ENCODE assay signal across 16 mouse cellular contexts in the genomic region with DNA sequence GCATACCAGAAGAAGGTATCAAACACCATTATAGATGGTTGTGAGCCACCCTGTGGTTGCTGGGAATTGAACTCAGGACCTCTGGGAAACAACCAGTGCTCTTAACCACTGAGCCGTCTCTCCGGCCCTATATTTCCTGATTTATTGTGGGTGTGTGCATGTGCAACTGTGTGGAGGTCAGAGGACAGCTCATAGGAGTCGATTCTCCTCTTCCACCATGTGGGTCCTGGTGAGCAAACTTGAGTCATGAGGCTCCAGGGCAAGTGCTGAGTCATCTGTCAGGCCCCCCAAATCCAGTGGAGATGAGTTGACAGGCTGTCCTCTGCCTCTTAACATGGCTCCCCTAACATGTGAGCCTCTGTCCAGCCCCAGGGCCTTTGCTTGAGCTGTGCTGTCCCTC. TPM values are rescaled to one million over a fixed set of nuclear protein-coding genes. Genes with fewer than 3 reads are reported as not detected.
DNase-seq lines count a peak whose midpoint lies in the region; ATAC-seq and TF ChIP-seq lines count a peak whose summit lies in the region.
"Had no signal": no experiment of that assay in that cellular context is flagged by ENCODE, and none has a peak within 500 bp of the region (broad histone marks: within the 10 kb centered on the region; RNA-seq: fewer than 3 reads in every experiment).

No protein-coding gene starts in this region.

- peak; percentile 3; the same call in 1 of the 2 replicates for ATAC-seq in megakaryocyte, adult 5-6 weeks (ENCODE audit: poor library complexity, severe bottlenecking)
- no peak for ATAC-seq in forebrain, embryonic 16.5 days

- no peak overlapping the region; the same call in 1 of the 2 replicates for H3K27ac ChIP-seq in MEL (ENCODE audit: control insufficient read depth, low read depth, low read length)
- H3K27ac ChIP-seq in forebrain, embryonic 16.5 days (ENCODE audit: low read length) = no peak overlapping the region
- H3K27ac ChIP-seq: embryonic facial prominence, embryonic 12.5 days; forebrain, embryonic 12.5 days; limb, embryonic 10.5 days had no signal

- H3K9ac ChIP-seq in MEL (ENCODE audit: control insufficient read depth, low read depth, low read length, poor library complexity, severe bottlenecking) = no peak overlapping the region
- no peak overlapping the region for H3K9ac ChIP-seq in forebrain, embryonic 16.5 days (replicated peaks; ENCODE audit: low read depth, low read length)
- H3K9ac ChIP-seq: embryonic facial prominence, embryonic 12.5 days; forebrain, embryonic 12.5 days had no signal

- H3K4me2 ChIP-seq in forebrain, embryonic 16.5 days (ENCODE audit: low read length) = no peak overlapping the region
- H3K4me2 ChIP-seq: embryonic facial prominence, embryonic 12.5 days; forebrain, embryonic 12.5 days had no signal

- peaks cover 11% of the 10 kb centered on the region for H3K79me2 ChIP-seq in MEL (ENCODE audit: control insufficient read depth, insufficient read depth, low read length, poor library complexity)

- TF ChIP-seq CTCF in MEL (IDR thresholded peaks at IDR 0.05 in 2 of 3, conservative IDR thresholded peaks at IDR 0.05 in 1 of 3; ENCODE audit: control insufficient read depth in 1 of 3, insufficient read depth in 1 of 3, low read depth in 2 of 3, low read length in 3 of 3, poor library complexity in 1 of 3, severe bottlenecking in 1 of 3) = no peak

- H3K4me1 ChIP-seq in MEL (ENCODE audit: control insufficient read depth in 1 of 2, insufficient read depth in 2 of 2, low read length in 2 of 2) = peaks cover 0 to 18% of the 10 kb centered on the region in 2 experiments; a peak in 2 of 4 replicates
- peaks cover 20% of the 10 kb centered on the region for H3K4me1 ChIP-seq in forebrain, embryonic 16.5 days (replicated peaks; ENCODE audit: control insufficient read depth, insufficient read depth, low read length)

- TF ChIP-seq POLR2A in MEL (IDR thresholded peaks at IDR 0.05; ENCODE audit: control insufficient read depth in 1 of 2, insufficient read depth in 1 of 2, low read depth in 1 of 2, low read length in 2 of 2, poor library complexity in 1 of 2) = 0 out of 4 replicates have a peak, but pooled peaks of 1 of the 2 experiments have one; percentile 25

- no peaks in the 10 kb centered on the region for H3K27me3 ChIP-seq in MEL (ENCODE audit: control insufficient read depth in 1 of 2, insufficient read depth in 2 of 2, low read length in 2 of 2)
- no peaks in the 10 kb centered on the region for H3K27me3 ChIP-seq in forebrain, embryonic 16.5 days (replicated peaks; ENCODE audit: control insufficient read depth, insufficient read depth, low read length)
- H3K27me3 ChIP-seq: embryonic facial prominence, embryonic 12.5 days; forebrain, embryonic 12.5 days had no signal

- H3K36me3 ChIP-seq in MEL (ENCODE audit: control insufficient read depth in 1 of 2, insufficient read depth in 2 of 2, low read length in 2 of 2) = peaks cover 0 to 7% of the 10 kb centered on the region in 2 experiments; a peak in 2 of 4 replicates
- peaks cover 2% of the 10 kb centered on the region for H3K36me3 ChIP-seq in forebrain, embryonic 16.5 days (ENCODE audit: control insufficient read depth, insufficient read depth)

- DNase-seq in adrenal gland, adult 2 months = peak; percentile 80
- no peak for DNase-seq in adrenal gland, adult 18-20 months (ENCODE audit: low spot score in 2 of 2)
- peak; percentile 8 for DNase-seq in kidney, postnatal 10 days
- no peak for DNase-seq in kidney, postnatal 4 days
- peak; percentile 50 for DNase-seq in MEL (ENCODE audit: low read depth, low spot score)
- DNase-seq in frontal cortex, adult 2 months (ENCODE audit: extremely low spot score in 1 of 2, low spot score in 1 of 2) = no peak
- DNase-seq: cerebellum, postnatal 10 days; gastrocnemius, postnatal 10 days; lung, adult 2 months; thymus, adult 18-20 months had no signal

- WGBS in forebrain, embryonic 16.5 days = 94% methylated on average over 3 of the region's 3 CpGs

- no peak overlapping the region for H3K4me3 ChIP-seq in MEL (ENCODE audit: control insufficient read depth in 1 of 2, insufficient read depth in 1 of 2, low read depth in 2 of 2, low read length in 2 of 2)
- no peak overlapping the region for H3K4me3 ChIP-seq in forebrain, embryonic 16.5 days (replicated peaks; ENCODE audit: low read length)
- H3K4me3 ChIP-seq: embryonic facial prominence, embryonic 12.5 days; forebrain, embryonic 12.5 days; limb, embryonic 10.5 days had no signal

- TF ChIP-seq RAD21 in MEL (IDR thresholded peaks at IDR 0.05; ENCODE audit: low read depth, low read length) = no peak

- H3K9me3 ChIP-seq in MEL (replicated peaks; ENCODE audit: insufficient read depth, low read length) = no peaks in the 10 kb centered on the region
- no peaks in the 10 kb centered on the region for H3K9me3 ChIP-seq in forebrain, embryonic 16.5 days (ENCODE audit: control insufficient read depth, low read length)
- H3K9me3 ChIP-seq: embryonic facial prominence, embryonic 12.5 days; forebrain, embryonic 12.5 days; limb, embryonic 10.5 days had no signal

- TF ChIP-seq EP300 in MEL (IDR thresholded peaks at IDR 0.05; ENCODE audit: low read depth in 1 of 2, low read length in 2 of 2) = no peak

TF ChIP-seq in MEL, 35 proteins besides CTCF, POLR2A, EP300 and RAD21 (continues in another document):
- TF ChIP-seq MXI1 (IDR thresholded peaks at IDR 0.05; ENCODE audit: low read depth, low read length) (no peak), NRF1 (IDR thresholded peaks at IDR 0.05; ENCODE audit: insufficient read depth, low read depth, low read length, poor library complexity, severe bottlenecking) (no peak), KAT2A (conservative IDR thresholded peaks at IDR 0.05; ENCODE audit: low read depth, low read length) (no peak), E2F4 (IDR thresholded peaks at IDR 0.05; ENCODE audit: borderline replicate concordance, low read depth, low read length) (no peak), NELFE (IDR thresholded peaks at IDR 0.05; ENCODE audit: low read depth, low read length) (no peak), MYB (IDR thresholded peaks at IDR 0.05; ENCODE audit: low read depth, low read length) (no peak), ZMIZ1 (IDR thresholded peaks at IDR 0.05; ENCODE audit: low read depth, low read length) (no peak)

RNA-seq across cellular contexts. Expression of gene Fem1a, which starts 9.3 kb away (rescaled TPM):
- total RNA-seq in adrenal gland, adult 2 months (2021) = 10 to 100 TPM; 27.0 to 32.4 TPM
- 44.6 and 46.9 TPM in 2 replicates for polyA plus RNA-seq in adrenal gland, adult 2 months (2012; rRNA removed)
- total RNA-seq in adrenal gland, adult 18-20 months (2021) = 10 to 100 TPM; 29.2 to 30.2 TPM
- total RNA-seq in MEL (2012; rRNA removed) = 16.2 and 21.5 TPM in 2 replicates
- polyA plus RNA-seq in MEL (2012; ENCODE audit: insufficient read depth in 1 of 2, insufficient read length in 2 of 2, low read depth in 1 of 2, low replicate concordance in 2 of 2, missing spikeins in 1 of 2) = 10 to 100 TPM in 1 of 2 experiments, not detected in 1; 17.1 TPM
- total RNA-seq in megakaryocyte, adult 5-6 weeks (2015) = 10.2 and 11.8 TPM in 2 replicates
- 15.7 and 16.9 TPM in 2 replicates for total RNA-seq in megakaryocyte, adult 5-6 weeks (2017)
- polyA plus RNA-seq in forebrain, embryonic 16.5 days (2015; fragmentation: Nextera tagmentation; extraction: Ambion mirVana) = 23.4 and 24.5 TPM in 2 replicates
- 23.7 and 24.1 TPM in 2 replicates for polyA plus RNA-seq in frontal cortex, adult 2 months (2012; rRNA removed)

RNA-seq across cellular contexts. Expression of gene Ticam1, which starts 10.7 kb away (rescaled TPM):
- total RNA-seq in adrenal gland, adult 2 months (2021) = 10 to 100 TPM; 22.7 to 29.4 TPM
- 39.7 and 50.2 TPM in 2 replicates for polyA plus RNA-seq in adrenal gland, adult 2 months (2012; rRNA removed)
- total RNA-seq in adrenal gland, adult 18-20 months (2021) = 10 to 100 TPM; 23.1 to 26.7 TPM
- total RNA-seq in MEL (2012; rRNA removed) = 3.5 and 4.6 TPM in 2 replicates
- polyA plus RNA-seq in MEL (2012; ENCODE audit: insufficient read depth in 1 of 2, insufficient read length in 2 of 2, low read depth in 1 of 2, low replicate concordance in 2 of 2, missing spikeins in 1 of 2) = 1 to 10 TPM in 1 of 2 experiments, not detected in 1; 8.7 TPM
- 14.3 and 15.0 TPM in 2 replicates for total RNA-seq in megakaryocyte, adult 5-6 weeks (2015)
- 6.0 and 6.1 TPM in 2 replicates for total RNA-seq in megakaryocyte, adult 5-6 weeks (2017)
- polyA plus RNA-seq in forebrain, embryonic 16.5 days (2015; fragmentation: Nextera tagmentation; extraction: Ambion mirVana) = 1.6 and 1.9 TPM in 2 replicates
- polyA plus RNA-seq in frontal cortex, adult 2 months (2012; rRNA removed) = 4.5 and 5.0 TPM in 2 replicates

RNA-seq across cellular contexts. Expression of gene Plin3, which starts 26.8 kb away (rescaled TPM):
- 100 to 1,000 TPM in 1 of 2 experiments, 10 to 100 TPM in 1; 65.9 to 101 TPM for total RNA-seq in adrenal gland, adult 2 months (2021)
- polyA plus RNA-seq in adrenal gland, adult 2 months (2012; rRNA removed) = 43.9 and 51.8 TPM in 2 replicates
- 10 to 100 TPM; 66.0 to 84.7 TPM for total RNA-seq in adrenal gland, adult 18-20 months (2021)
- total RNA-seq in MEL (2012; rRNA removed) = 6.6 and 7.6 TPM in 2 replicates
- polyA plus RNA-seq in MEL (2012; ENCODE audit: insufficient read depth in 1 of 2, insufficient read length in 2 of 2, low read depth in 1 of 2, low replicate concordance in 2 of 2, missing spikeins in 1 of 2) = 10 to 100 TPM in 1 of 2 experiments, not detected in 1; 13.1 TPM
- 7.1 and 9.1 TPM in 2 replicates for total RNA-seq in megakaryocyte, adult 5-6 weeks (2015)
- 28.3 and 29.2 TPM in 2 replicates for total RNA-seq in megakaryocyte, adult 5-6 weeks (2017)
- 9.3 and 12.6 TPM in 2 replicates for polyA plus RNA-seq in forebrain, embryonic 16.5 days (2015; fragmentation: Nextera tagmentation; extraction: Ambion mirVana)
- polyA plus RNA-seq in frontal cortex, adult 2 months (2012; rRNA removed) = 10.8 and 11.2 TPM in 2 replicates

RNA-seq across cellular contexts. Expression of gene Arrdc5, which starts 34.2 kb away (rescaled TPM):
- total RNA-seq in adrenal gland, adult 2 months (2021) = not detected
- not detected in 2 replicates for polyA plus RNA-seq in adrenal gland, adult 2 months (2012; rRNA removed)
- not detected for total RNA-seq in adrenal gland, adult 18-20 months (2021)
- total RNA-seq in MEL (2012; rRNA removed) = not detected in 2 replicates
- not detected for polyA plus RNA-seq in MEL (2012; ENCODE audit: insufficient read depth in 1 of 2, insufficient read length in 2 of 2, low read depth in 1 of 2, low replicate concordance in 2 of 2, missing spikeins in 1 of 2)
- not detected in 2 replicates for total RNA-seq in megakaryocyte, adult 5-6 weeks (2015)
- total RNA-seq in megakaryocyte, adult 5-6 weeks (2017) = not detected in 2 replicates
- polyA plus RNA-seq in forebrain, embryonic 16.5 days (2015; fragmentation: Nextera tagmentation; extraction: Ambion mirVana) = not detected in 2 replicates
- polyA plus RNA-seq in frontal cortex, adult 2 months (2012; rRNA removed) = not detected in 2 replicates
- total RNA-seq: gastrocnemius, postnatal 10 days; layer of hippocampus, postnatal 10 days had no signal
- polyA plus RNA-seq: embryonic facial prominence, embryonic 12.5 days; forebrain, embryonic 12.5 days; limb, embryonic 10.5 days; lung, adult 2 months had no signal

RNA-seq across cellular contexts. Expression of gene Uhrf1, which starts 37.3 kb away (rescaled TPM):
- total RNA-seq in adrenal gland, adult 2 months (2021) = 1 to 10 TPM; 3.1 to 3.5 TPM
- polyA plus RNA-seq in adrenal gland, adult 2 months (2012; rRNA removed) = 2.7 and 3.0 TPM in 2 replicates
- 1 to 10 TPM; 1.8 to 3.1 TPM for total RNA-seq in adrenal gland, adult 18-20 months (2021)
- total RNA-seq in MEL (2012; rRNA removed) = 185 and 201 TPM in 2 replicates
- polyA plus RNA-seq in MEL (2012; ENCODE audit: insufficient read depth in 1 of 2, insufficient read length in 2 of 2, low read depth in 1 of 2, low replicate concordance in 2 of 2, missing spikeins in 1 of 2) = 100 to 1,000 TPM; 115 to 133 TPM
- 39.3 and 52.3 TPM in 2 replicates for total RNA-seq in megakaryocyte, adult 5-6 weeks (2015)
- 83.7 and 101 TPM in 2 replicates for total RNA-seq in megakaryocyte, adult 5-6 weeks (2017)
- 48.1 and 52.2 TPM in 2 replicates for polyA plus RNA-seq in forebrain, embryonic 16.5 days (2015; fragmentation: Nextera tagmentation; extraction: Ambion mirVana)
- 1.8 and 2.1 TPM in 2 replicates for polyA plus RNA-seq in frontal cortex, adult 2 months (2012; rRNA removed)

Comparison
In these comparisons a context has a peak if more than half of its experiments do, and no peak if none do; other contexts are left out.
1. DNase-seq: peak in adrenal gland, adult 2 months (single experiment), kidney, postnatal 10 days (single experiment) and MEL (single experiment); none in adrenal gland, adult 18-20 months (0 of 2), kidney, postnatal 4 days (0 of 2) and frontal cortex, adult 2 months (0 of 2).